Mouse (Mus musculus) hindbrain, embryonic 16.5 days (tissue): ENCODE results near the gene Pde9a. TPM values are rescaled to one million over a fixed set of nuclear protein-coding genes. Genes with fewer than 3 reads are reported as not detected.

Experiments used
- ATAC-seq: fragments of 200-750 bp; cut with Nextera tagmentation; 2 replicates; pipeline ENCODE4 v1.8.0; 2017; ENCODE audit warnings: moderate TSS enrichment, moderate library complexity
- H3K27ac ChIP-seq: fragments of 300-500 bp; sonication (generic); 2 replicates; pipeline ENCODE4 v1.5.1; 2014; ENCODE audit warnings: low read depth, mild to moderate bottlenecking, control low read depth, low read length, moderate library complexity
- H3K27me3 ChIP-seq: fragments of 300-500 bp; sonication (generic); replicated peaks from 2 replicates; pipeline ENCODE4 v1.6.1; 2014; ENCODE audit warnings: low read length; ENCODE audit not compliant: control insufficient read depth, insufficient read depth
- H3K36me3 ChIP-seq: fragments of 300-500 bp; sonication (generic); 2 replicates; pipeline ENCODE4 v1.6.1; 2014; ENCODE audit warnings: mild to moderate bottlenecking, low read length, moderate library complexity, mixed read lengths; ENCODE audit not compliant: control insufficient read depth, insufficient read depth
- H3K4me1 ChIP-seq: fragments of 300-500 bp; sonication (generic); 2 replicates; pipeline ENCODE4 v1.6.1; 2014; ENCODE audit warnings: low read depth, low read length; ENCODE audit not compliant: control insufficient read depth, insufficient read depth
- H3K4me2 ChIP-seq: fragments of 300-500 bp; sonication (generic); 2 replicates; pipeline ENCODE4 v1.6.1; 2014; ENCODE audit warnings: mild to moderate bottlenecking, low read length, control low read depth, moderate library complexity
- H3K4me3 ChIP-seq: fragments of 300-500 bp; sonication (generic); 2 replicates; pipeline ENCODE4 v1.5.1; 2014; ENCODE audit warnings: mild to moderate bottlenecking, low read length, control low read depth, moderate library complexity
- H3K9ac ChIP-seq: fragments of 300-500 bp; sonication (generic); 2 replicates; pipeline ENCODE4 v1.6.1; 2014; ENCODE audit warnings: low read depth, mild to moderate bottlenecking, control low read depth, low read length, moderate library complexity
- H3K9me3 ChIP-seq: fragments of 300-500 bp; sonication (generic); 2 replicates; pipeline ENCODE4 v1.6.1; 2014; ENCODE audit warnings: mild to moderate bottlenecking, low read length, moderate library complexity; ENCODE audit not compliant: control insufficient read depth
- WGBS: fragments of 180-500 bp; shearing (Covaris S2); extraction: QIAGEN DNeasy Blood & Tissue Kit; methylation state at CpG from one replicate; pipeline ENCODE4 v1.1.7; 2014; 5-methylcytosine and 5-hydroxymethylcytosine counted together
- polyA plus RNA-seq: library from polyadenylated mRNA; unstranded; fragments of >200 nt; fragmentation: Nextera tagmentation; extraction: Ambion mirVana; gene quantifications from 2 replicates; pipeline ENCODE4 v1.2.1, GENCODE M21; 2015

Gene Pde9a
- polyA plus RNA-seq, 1 experiment from 2014 or later = 34.4 TPM

GRCm38 (mm10) chr17:31460416-31460815, 74.4 kb downstream of the Pde9a start:
- Histone ChIP-seq H3K9me3 (no peaks in the 10 kb centered on the region), H3K4me2 (no peak overlapping the region), H3K27me3 (no peaks in the 10 kb centered on the region), H3K27ac (no peak overlapping the region), H3K4me1 (peaks cover 8% of the 10 kb centered on the region; the same call in 1 of the 2 replicates), H3K9ac (no peak overlapping the region), H3K4me3 (no peak overlapping the region), H3K36me3 (peaks cover 5% of the 10 kb centered on the region)
- 59% methylated on average over 4 of the region's 4 CpGs for WGBS
- ATAC-seq = no peak

DNA sequence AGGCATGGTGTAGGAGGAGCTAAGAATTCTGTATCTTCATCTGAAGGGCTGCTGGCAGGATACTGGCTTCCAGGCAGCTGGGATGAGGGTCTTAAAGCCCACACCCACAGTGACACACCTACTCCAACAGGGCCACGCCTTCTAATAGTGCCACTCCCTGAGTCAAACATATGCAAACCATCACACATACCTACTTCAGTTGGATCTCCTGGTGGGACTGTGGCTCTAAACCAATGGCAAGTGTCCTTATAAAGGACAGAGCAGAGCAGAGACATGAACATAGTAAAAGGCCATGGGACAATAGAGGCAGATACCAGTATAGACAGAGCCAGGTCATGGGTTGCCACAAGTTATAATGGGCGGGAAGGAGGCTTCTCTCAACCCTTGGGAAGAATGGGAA, 76.5 kb downstream of the Pde9a start:
- H3K4me3 ChIP-seq = no peak overlapping the region
- no peak overlapping the region for H3K9ac ChIP-seq
- no peak for ATAC-seq
- H3K4me2 ChIP-seq = no peak overlapping the region
- no peak overlapping the region for H3K27ac ChIP-seq
- peaks cover 16% of the 10 kb centered on the region for H3K36me3 ChIP-seq
- whole genome bisulfite sequencing = 82% methylated on average over 2 of the region's 2 CpGs
- H3K9me3 ChIP-seq = no peaks in the 10 kb centered on the region
- 0 out of 2 replicates have a peak, but pooled peaks cover 2% of the 10 kb centered on the region for H3K4me1 ChIP-seq
- no peaks in the 10 kb centered on the region for H3K27me3 ChIP-seq

DNA sequence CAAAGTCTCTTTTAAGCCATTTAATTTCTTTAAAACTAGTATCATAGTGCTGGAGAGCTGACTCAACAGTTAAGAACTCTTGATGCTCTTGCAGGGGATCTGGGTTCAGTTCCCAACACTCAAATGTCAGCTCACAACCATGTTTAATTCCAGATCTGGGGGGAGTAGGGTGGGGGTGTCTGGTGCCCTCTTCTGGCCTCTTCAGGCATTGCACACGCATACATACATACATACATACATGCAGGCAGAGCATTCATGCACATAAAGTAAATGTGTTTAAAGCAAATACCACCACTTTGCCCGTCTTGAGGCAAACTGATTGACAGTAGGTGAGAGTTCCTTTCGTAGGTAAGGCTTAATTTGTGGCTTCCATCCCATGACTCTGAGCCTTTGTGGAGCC, 80.8 kb downstream of the Pde9a start:
- Histone ChIP-seq H3K4me1 (peaks cover 9% of the 10 kb centered on the region), H3K4me3 (no peak overlapping the region), H3K9ac (no peak overlapping the region), H3K4me2 (no peak overlapping the region), H3K36me3 (peaks cover 22% of the 10 kb centered on the region), H3K27me3 (no peaks in the 10 kb centered on the region), H3K9me3 (no peaks in the 10 kb centered on the region), H3K27ac (no peak overlapping the region)
- ATAC-seq = no peak
- 87% methylated on average over 3 of the region's 3 CpGs for WGBS

DNA sequence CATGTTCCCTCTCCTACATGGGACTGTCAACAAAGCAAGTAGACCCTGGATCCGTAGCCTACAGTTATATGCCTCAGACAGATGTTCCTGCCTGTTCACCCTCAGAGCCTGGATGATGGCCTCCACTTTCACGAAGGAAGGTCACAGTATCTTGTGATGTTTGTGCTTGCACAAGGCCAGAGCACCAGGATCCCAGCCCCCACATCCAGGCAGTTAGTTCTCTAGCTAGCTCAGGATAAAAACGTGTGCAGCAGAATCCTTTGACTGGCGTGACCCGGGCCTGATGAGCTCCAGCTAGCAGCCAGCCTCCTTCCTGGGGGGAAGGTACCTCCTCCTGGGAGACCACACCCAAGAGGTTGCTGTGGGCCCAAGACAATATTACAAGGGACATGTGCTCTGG, 82.5 kb downstream of the Pde9a start:
- H3K4me1 ChIP-seq = peaks cover 7% of the 10 kb centered on the region
- H3K27me3 ChIP-seq = no peaks in the 10 kb centered on the region
- H3K4me2 ChIP-seq = no peak overlapping the region
- no peak overlapping the region for H3K9ac ChIP-seq
- WGBS = 70% methylated on average over 5 of the region's 5 CpGs
- H3K27ac ChIP-seq = no peak overlapping the region
- no peaks in the 10 kb centered on the region for H3K9me3 ChIP-seq
- no peak overlapping the region for H3K4me3 ChIP-seq
- no peak for ATAC-seq
- peaks cover 25% of the 10 kb centered on the region for H3K36me3 ChIP-seq

- no peak overlapping the region for H3K4me3 ChIP-seq
- no peaks in the 10 kb centered on the region for H3K27me3 ChIP-seq
- H3K27ac ChIP-seq = no peak overlapping the region
- H3K4me2 ChIP-seq = no peak overlapping the region
- H3K9ac ChIP-seq = no peak overlapping the region
- H3K4me1 ChIP-seq = peaks cover 7% of the 10 kb centered on the region
- WGBS = 43% methylated on average over 5 of the region's 5 CpGs
- peaks cover 22% of the 10 kb centered on the region for H3K36me3 ChIP-seq
- peak; percentile 71 for ATAC-seq
- no peaks in the 10 kb centered on the region for H3K9me3 ChIP-seq
Measured at GRCm38 (mm10) chr17:31470766-31471418, 84.9 kb downstream of the Pde9a start.

DNA sequence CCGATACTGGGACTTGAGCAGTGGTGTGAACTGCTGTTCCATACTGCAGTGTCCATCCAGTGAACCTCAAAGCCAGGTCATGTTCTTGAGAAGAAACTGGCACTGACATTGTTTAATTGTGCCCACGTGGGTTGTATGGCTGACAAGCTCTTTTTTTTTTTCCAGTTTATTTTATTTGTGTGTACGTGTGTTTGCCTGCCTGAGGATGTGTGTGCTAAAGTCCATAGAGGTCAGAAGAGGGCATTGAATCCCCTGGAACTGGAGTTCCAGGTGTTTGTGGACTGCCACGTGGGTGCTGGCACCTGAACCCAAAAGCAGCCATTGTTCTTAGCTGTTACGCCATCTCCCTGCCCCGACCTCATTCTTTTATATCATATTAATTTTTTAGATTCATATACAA, 88.4 kb downstream of the Pde9a start:
- H3K27ac ChIP-seq = no peak overlapping the region
- no peak for ATAC-seq
- H3K4me2 ChIP-seq = no peak overlapping the region
- peaks cover 9% of the 10 kb centered on the region for H3K36me3 ChIP-seq
- no peaks in the 10 kb centered on the region for H3K27me3 ChIP-seq
- peaks cover 7% of the 10 kb centered on the region for H3K4me1 ChIP-seq
- WGBS = 82% methylated on average over 6 of the region's 6 CpGs
- no peak overlapping the region for H3K9ac ChIP-seq
- H3K9me3 ChIP-seq = no peaks in the 10 kb centered on the region
- H3K4me3 ChIP-seq = no peak overlapping the region

- WGBS = 80% methylated on average over 7 of the region's 7 CpGs
- no peaks in the 10 kb centered on the region for H3K9me3 ChIP-seq
- H3K27ac ChIP-seq = no peak overlapping the region
- no peak overlapping the region for H3K9ac ChIP-seq
- H3K4me1 ChIP-seq = no peaks in the 10 kb centered on the region
- H3K4me3 ChIP-seq = no peak overlapping the region
- H3K4me2 ChIP-seq = no peak overlapping the region
- no peaks in the 10 kb centered on the region for H3K27me3 ChIP-seq
- no peak for ATAC-seq
- H3K36me3 ChIP-seq = no peaks in the 10 kb centered on the region; the same call in 1 of the 2 replicates
Measured at GRCm38 (mm10) chr17:31478606-31479005, 92.6 kb downstream of the Pde9a start.

GRCm38 (mm10) chr17:31479108-31479844, 93.3 kb downstream of the Pde9a start:
- no peaks in the 10 kb centered on the region for H3K4me1 ChIP-seq
- no peak overlapping the region for H3K4me2 ChIP-seq
- H3K4me3 ChIP-seq = no peak overlapping the region
- no peak overlapping the region for H3K27ac ChIP-seq
- no peaks in the 10 kb centered on the region for H3K27me3 ChIP-seq
- 63% methylated on average over 11 of the region's 11 CpGs for WGBS
- no peak overlapping the region for H3K9ac ChIP-seq
- no peaks in the 10 kb centered on the region for H3K9me3 ChIP-seq
- no peak for ATAC-seq
- H3K36me3 ChIP-seq = no peaks in the 10 kb centered on the region; the same call in 1 of the 2 replicates

GRCm38 (mm10) chr17:31486616-31487198, 100.7 kb downstream of the Pde9a start:
- Histone ChIP-seq H3K4me3 (no peak overlapping the region), H3K9me3 (no peaks in the 10 kb centered on the region), H3K27ac (peak overlapping the region; percentile 66), H3K9ac (no peak overlapping the region), H3K4me2 (no peak overlapping the region), H3K4me1 (no peaks in the 10 kb centered on the region; the same call in none of the 2 replicates), H3K27me3 (no peaks in the 10 kb centered on the region), H3K36me3 (no peaks in the 10 kb centered on the region)
- 67% methylated on average over 10 of the region's 10 CpGs for WGBS
- peak; percentile 62 for ATAC-seq
